Mouse (Mus musculus) activated CD4-positive, CD25-positive, alpha-beta regulatory T cell (primary cell): ENCODE data around the gene Pagr1b. TPM values are rescaled to one million over a fixed set of nuclear protein-coding genes. Genes with fewer than 3 reads are reported as not detected.

Experiments
- polyA plus RNA-seq, 2 experiments: library from polyadenylated mRNA; unstranded; fragments of 100-300 nt; shearing (Covaris generic); gene quantifications; one replicate each; pipeline ENCODE4 v1.2.1; 2017

Gene Pagr1b
- polyA plus RNA-seq: 1 to 10 TPM in 1 of 2 experiments, under 1 TPM in 1; 0.54 to 1.7 TPM

GRCm38 (mm10) chr7:127016481-127016485, at the start of gene Pagr1b:
Gene Pagr1b, minus strand, starts transcription at chr7:127016484.

GRCm38 (mm10) chr7:127041851-127042672, 25.8 kb upstream of the Pagr1b start, which contains the start of gene Kif22:
Gene Kif22, minus strand, starts transcription at chr7:127042471.

GRCm38 (mm10) chr7:127026984-127027726, 10.9 kb upstream of the Pagr1b start, which contains the start of gene Maz:
Gene Maz, minus strand, starts transcription at chr7:127027037.

GRCm38 (mm10) chr7:127020901-127021562, 4.7 kb upstream of the Pagr1b start, which contains the start of the genes Gm42742 and Prrt2:
Gene Gm42742, minus strand, starts transcription at chr7:127021097.
Gene Prrt2, minus strand, starts transcription at chr7:127021211.

GRCm38 (mm10) chr7:127016971-127017949, 976 bp upstream of the Pagr1b start, which contains the start of gene Pagr1a:
Gene Pagr1a, minus strand, starts transcription at chr7:127017352.

GRCm38 (mm10) chr7:127014320-127014719, 2.0 kb downstream of the Pagr1b start, which contains the start of gene Mvp:
Gene Mvp, minus strand, starts transcription at chr7:127014621.

GRCm38 (mm10) chr7:126975950-126976866, 40.1 kb downstream of the Pagr1b start, which contains the start of gene Cdiptos:
Gene Cdiptos, minus strand, starts transcription at chr7:126976098.

GRCm38 (mm10) chr7:126975893-126975949, 40.6 kb downstream of the Pagr1b start, which contains the start of gene Cdipt:
Gene Cdipt, plus strand, starts transcription at chr7:126975914.

Other genes starting within 250 kb of the Pagr1b start
- gene Ypel3, start 239.5 kb downstream of the Pagr1b start, polyA plus RNA-seq: 100 to 1,000 TPM; 529 to 591 TPM
- gene Tbx6, start 235.0 kb downstream of the Pagr1b start, polyA plus RNA-seq: 1 to 10 TPM; 1.9 to 4.1 TPM
- 100 to 1,000 TPM; 387 to 443 TPM for gene Ppp4c, start 224.0 kb downstream of the Pagr1b start, polyA plus RNA-seq
- not detected for gene Fam57b, start 218.8 kb downstream of the Pagr1b start, polyA plus RNA-seq
- not detected for gene 4930451I11Rik, start 184.8 kb downstream of the Pagr1b start, polyA plus RNA-seq
- gene Doc2a, start 169.1 kb downstream of the Pagr1b start, polyA plus RNA-seq: not detected
- gene Hirip3, start 154.5 kb downstream of the Pagr1b start, polyA plus RNA-seq: 10 to 100 TPM; 10.5 to 16.6 TPM
- gene Ino80e, start 154.1 kb downstream of the Pagr1b start, polyA plus RNA-seq: 10 to 100 TPM; 83.5 to 86.5 TPM
- gene Taok2, start 131.8 kb downstream of the Pagr1b start, polyA plus RNA-seq: 10 to 100 TPM; 37.1 to 39.0 TPM
- gene Tmem219, start 93.6 kb downstream of the Pagr1b start, polyA plus RNA-seq: 10 to 100 TPM; 42.2 to 49.8 TPM
- gene Kctd13, start 87.6 kb downstream of the Pagr1b start, polyA plus RNA-seq: 10 to 100 TPM; 32.0 to 38.0 TPM
- gene Asphd1, start 66.9 kb downstream of the Pagr1b start, polyA plus RNA-seq: under 1 TPM in 1 of 2 experiments, not detected in 1; 0.21 TPM
- under 1 TPM; 0.34 to 0.62 TPM for gene Sez6l2, start 65.9 kb downstream of the Pagr1b start, polyA plus RNA-seq
- gene Cdipt, start 40.6 kb downstream of the Pagr1b start, polyA plus RNA-seq: 100 to 1,000 TPM; 176 to 321 TPM
- gene Cdiptos, start 40.4 kb downstream of the Pagr1b start, polyA plus RNA-seq: 1 to 10 TPM in 1 of 2 experiments, under 1 TPM in 1; 0.64 to 2.0 TPM
- 10 to 100 TPM; 19.5 to 57.5 TPM for gene Mvp, start 1.9 kb downstream of the Pagr1b start, polyA plus RNA-seq
- 100 to 1,000 TPM in 1 of 2 experiments, 10 to 100 TPM in 1; 99.8 to 119 TPM for gene Pagr1a, start 868 bp upstream of the Pagr1b start, polyA plus RNA-seq
- gene Gm42742, start 4.6 kb upstream of the Pagr1b start, polyA plus RNA-seq: 10 to 100 TPM; 31.2 to 33.4 TPM
- 1 to 10 TPM; 6.4 to 8.6 TPM for gene Prrt2, start 4.7 kb upstream of the Pagr1b start, polyA plus RNA-seq
- 100 to 1,000 TPM; 117 to 145 TPM for gene Maz, start 10.6 kb upstream of the Pagr1b start, polyA plus RNA-seq
- 10 to 100 TPM; 20.0 to 37.5 TPM for gene Kif22, start 26.0 kb upstream of the Pagr1b start, polyA plus RNA-seq
- gene Zg16, start 70.8 kb upstream of the Pagr1b start, polyA plus RNA-seq: not detected
- gene AI467606, start 74.9 kb upstream of the Pagr1b start, polyA plus RNA-seq: 100 to 1,000 TPM; 267 to 384 TPM
- 10 to 100 TPM; 18.6 to 21.0 TPM for gene Qprt, start 105.7 kb upstream of the Pagr1b start, polyA plus RNA-seq
- gene Spn, start 121.3 kb upstream of the Pagr1b start, polyA plus RNA-seq: 100 to 1,000 TPM in 1 of 2 experiments, 10 to 100 TPM in 1; 86.6 to 120 TPM
- gene Cd2bp2, start 179.6 kb upstream of the Pagr1b start, polyA plus RNA-seq: 10 to 100 TPM; 61.9 to 72.7 TPM
- gene Tbc1d10b, start 192.0 kb upstream of the Pagr1b start, polyA plus RNA-seq: 10 to 100 TPM; 54.9 to 75.1 TPM
- 10 to 100 TPM; 16.3 to 22.5 TPM for gene Mylpf, start 192.4 kb upstream of the Pagr1b start, polyA plus RNA-seq
- gene Zfp553, start 216.6 kb upstream of the Pagr1b start, polyA plus RNA-seq: 10 to 100 TPM; 15.9 to 22.5 TPM
- gene Sept1, start 216.6 kb upstream of the Pagr1b start, polyA plus RNA-seq: 100 to 1,000 TPM; 561 to 593 TPM
- 10 to 100 TPM; 14.3 to 16.7 TPM for gene Zfp771, start 227.8 kb upstream of the Pagr1b start, polyA plus RNA-seq
- 10 to 100 TPM; 50.9 to 60.3 TPM for gene Dctpp1, start 244.2 kb upstream of the Pagr1b start, polyA plus RNA-seq